Mouse (Mus musculus): ENCODE measurements around the gene Taco1. TPM values are rescaled to one million over a fixed set of nuclear protein-coding genes. Genes with fewer than 3 reads are reported as not detected.

The Taco1 gene
- polyA plus RNA-seq, 1 experiment = 21.3 TPM

GRCm38 (mm10) chr11:106084911-106085561, 19.2 kb downstream of the Taco1 start:
- WGBS = under 1% methylated on average over 61 of the region's 61 CpGs
- DNase-seq = peak; percentile 82

GRCm38 (mm10) chr11:106098223-106098622, 32.4 kb downstream of the Taco1 start:
- no peak overlapping the region for H3K27ac ChIP-seq (ENCODE audit: insufficient read depth, low read depth, low read length)
- TF ChIP-seq CTCF (conservative IDR thresholded peaks at IDR 0.05; ENCODE audit: insufficient read depth, insufficient read length, low read depth, low read length) = no peak
- TF ChIP-seq POLR2A (IDR thresholded peaks at IDR 0.05; ENCODE audit: low read depth, low read length) = no peak
- WGBS = 76% methylated on average over 1 of the region's 1 CpGs

More at GRCm38 (mm10) chr11:106084911-106085561, 19.2 kb downstream of the Taco1 start:
- Histone ChIP-seq H3K4me1 (ENCODE audit: control insufficient read depth, insufficient read depth, low read length) (peaks cover 4% of the 10 kb centered on the region; the same call in 1 of the 2 replicates), H3K27ac (ENCODE audit: insufficient read depth, low read depth, low read length) (peak overlapping the region; percentile 95), H3K27me3 (replicated peaks; ENCODE audit: control insufficient read depth, insufficient read depth, low read length) (no peaks in the 10 kb centered on the region), H3K36me3 (ENCODE audit: control insufficient read depth, insufficient read depth, low read length) (no peaks in the 10 kb centered on the region), H3K4me3 (ENCODE audit: insufficient read depth, low read depth, low read length) (peak overlapping the region; percentile 95)
- TF ChIP-seq POLR2A (IDR thresholded peaks at IDR 0.05; ENCODE audit: low read depth, low read length) = no peak
- TF ChIP-seq CTCF (conservative IDR thresholded peaks at IDR 0.05; ENCODE audit: insufficient read depth, insufficient read length, low read depth, low read length) = no peak

GRCm38 (mm10) chr11:106102866-106103265, 37.0 kb downstream of the Taco1 start:
- DNase-seq = no peak
- no peak overlapping the region for H3K4me3 ChIP-seq (ENCODE audit: insufficient read depth, low read depth, low read length)
- WGBS = 82% methylated on average over 3 of the region's 3 CpGs
- TF ChIP-seq POLR2A (IDR thresholded peaks at IDR 0.05; ENCODE audit: low read depth, low read length) (no peak), CTCF (conservative IDR thresholded peaks at IDR 0.05; ENCODE audit: insufficient read depth, insufficient read length, low read depth, low read length) (no peak)
- no peak overlapping the region for H3K27ac ChIP-seq (ENCODE audit: insufficient read depth, low read depth, low read length)
- H3K27me3 ChIP-seq (replicated peaks; ENCODE audit: control insufficient read depth, insufficient read depth, low read length) = no peaks in the 10 kb centered on the region
- H3K4me1 ChIP-seq (ENCODE audit: control insufficient read depth, insufficient read depth, low read length) = peaks cover 6% of the 10 kb centered on the region; the same call in 1 of the 2 replicates
- peaks cover 3% of the 10 kb centered on the region; the same call in 1 of the 2 replicates for H3K36me3 ChIP-seq (ENCODE audit: control insufficient read depth, insufficient read depth, low read length)

More at GRCm38 (mm10) chr11:106098223-106098622, 32.4 kb downstream of the Taco1 start:
- peak; percentile 38 for DNase-seq
- Histone ChIP-seq H3K27me3 (replicated peaks; ENCODE audit: control insufficient read depth, insufficient read depth, low read length) (no peaks in the 10 kb centered on the region), H3K4me3 (ENCODE audit: insufficient read depth, low read depth, low read length) (no peak overlapping the region), H3K4me1 (ENCODE audit: control insufficient read depth, insufficient read depth, low read length) (peaks cover 9% of the 10 kb centered on the region), H3K36me3 (ENCODE audit: control insufficient read depth, insufficient read depth, low read length) (peaks cover 3% of the 10 kb centered on the region; the same call in 1 of the 2 replicates)

GRCm38 (mm10) chr11:106106047-106106587, 40.3 kb downstream of the Taco1 start:
- Histone ChIP-seq H3K36me3 (ENCODE audit: control insufficient read depth, insufficient read depth, low read length) (peaks cover 1% of the 10 kb centered on the region; the same call in 1 of the 2 replicates), H3K27ac (ENCODE audit: insufficient read depth, low read depth, low read length) (no peak overlapping the region), H3K4me1 (ENCODE audit: control insufficient read depth, insufficient read depth, low read length) (no peaks in the 10 kb centered on the region), H3K27me3 (replicated peaks; ENCODE audit: control insufficient read depth, insufficient read depth, low read length) (no peaks in the 10 kb centered on the region), H3K4me3 (ENCODE audit: insufficient read depth, low read depth, low read length) (no peak overlapping the region)
- DNase-seq = peak; percentile 15
- 75% methylated on average over 8 of the region's 8 CpGs for WGBS
- TF ChIP-seq CTCF (conservative IDR thresholded peaks at IDR 0.05; ENCODE audit: insufficient read depth, insufficient read length, low read depth, low read length) = no peak
- TF ChIP-seq POLR2A (IDR thresholded peaks at IDR 0.05; ENCODE audit: low read depth, low read length) = no peak

GRCm38 (mm10) chr11:106111688-106112087, 45.8 kb downstream of the Taco1 start:
- no peak for DNase-seq
- TF ChIP-seq CTCF (conservative IDR thresholded peaks at IDR 0.05; ENCODE audit: insufficient read depth, insufficient read length, low read depth, low read length) (no peak), POLR2A (IDR thresholded peaks at IDR 0.05; ENCODE audit: low read depth, low read length) (no peak)
- H3K4me1 ChIP-seq (ENCODE audit: control insufficient read depth, insufficient read depth, low read length) = no peaks in the 10 kb centered on the region
- H3K27me3 ChIP-seq (replicated peaks; ENCODE audit: control insufficient read depth, insufficient read depth, low read length) = no peaks in the 10 kb centered on the region
- no peak overlapping the region for H3K4me3 ChIP-seq (ENCODE audit: insufficient read depth, low read depth, low read length)
- peaks cover 5% of the 10 kb centered on the region; the same call in 1 of the 2 replicates for H3K36me3 ChIP-seq (ENCODE audit: control insufficient read depth, insufficient read depth, low read length)
- H3K27ac ChIP-seq (ENCODE audit: insufficient read depth, low read depth, low read length) = no peak overlapping the region

GRCm38 (mm10) chr11:106122221-106122620, 56.4 kb downstream of the Taco1 start:
- 97% methylated on average over 5 of the region's 5 CpGs for WGBS

GRCm38 (mm10) chr11:106122736-106123135, 56.9 kb downstream of the Taco1 start:
- Histone ChIP-seq H3K4me1 (ENCODE audit: control insufficient read depth, insufficient read depth, low read length) (no peaks in the 10 kb centered on the region), H3K4me3 (ENCODE audit: insufficient read depth, low read depth, low read length) (no peak overlapping the region), H3K36me3 (ENCODE audit: control insufficient read depth, insufficient read depth, low read length) (peaks cover 7% of the 10 kb centered on the region; the same call in 1 of the 2 replicates), H3K27me3 (replicated peaks; ENCODE audit: control insufficient read depth, insufficient read depth, low read length) (no peaks in the 10 kb centered on the region), H3K27ac (ENCODE audit: insufficient read depth, low read depth, low read length) (no peak overlapping the region)
- WGBS = 61% methylated on average over 3 of the region's 3 CpGs
- peak; percentile 65 for DNase-seq
- no peak for TF ChIP-seq POLR2A (IDR thresholded peaks at IDR 0.05; ENCODE audit: low read depth, low read length)
- no peak for TF ChIP-seq CTCF (conservative IDR thresholded peaks at IDR 0.05; ENCODE audit: insufficient read depth, insufficient read length, low read depth, low read length)

More at GRCm38 (mm10) chr11:106122221-106122620, 56.4 kb downstream of the Taco1 start:
- no peaks in the 10 kb centered on the region for H3K4me1 ChIP-seq (ENCODE audit: control insufficient read depth, insufficient read depth, low read length)
- peaks cover 10% of the 10 kb centered on the region; the same call in 1 of the 2 replicates for H3K36me3 ChIP-seq (ENCODE audit: control insufficient read depth, insufficient read depth, low read length)
- DNase-seq = no peak
- no peak overlapping the region for H3K27ac ChIP-seq (ENCODE audit: insufficient read depth, low read depth, low read length)
- TF ChIP-seq CTCF (conservative IDR thresholded peaks at IDR 0.05; ENCODE audit: insufficient read depth, insufficient read length, low read depth, low read length) (no peak), POLR2A (IDR thresholded peaks at IDR 0.05; ENCODE audit: low read depth, low read length) (no peak)
- H3K4me3 ChIP-seq (ENCODE audit: insufficient read depth, low read depth, low read length) = no peak overlapping the region
- H3K27me3 ChIP-seq (replicated peaks; ENCODE audit: control insufficient read depth, insufficient read depth, low read length) = no peaks in the 10 kb centered on the region

Other genes starting within 250 kb of the Taco1 start
- gene Cyb561, start 112.7 kb upstream of the Taco1 start, polyA plus RNA-seq (2012; rRNA removed) = 31.1 and 32.2 TPM in 2 replicates
- gene Ace, start 98.1 kb upstream of the Taco1 start, polyA plus RNA-seq (2012; rRNA removed) = 68.0 and 132 TPM in 2 replicates
- 0.06 and 0.07 TPM in 2 replicates for gene Ace3, start 71.4 kb upstream of the Taco1 start, polyA plus RNA-seq (2012; rRNA removed)
- gene Kcnh6, start 57.9 kb upstream of the Taco1 start, polyA plus RNA-seq (2012; rRNA removed) = 0.04 and 0.06 TPM in 2 replicates
- gene Dcaf7, start 29.2 kb upstream of the Taco1 start, polyA plus RNA-seq (2012; rRNA removed) = 34.1 and 37.7 TPM in 2 replicates
- 27.8 and 31.6 TPM in 2 replicates for gene Map3k3, start 18.6 kb downstream of the Taco1 start, polyA plus RNA-seq (2012; rRNA removed)
- gene Gm10840, start 94.8 kb downstream of the Taco1 start, polyA plus RNA-seq (2012; rRNA removed) = not detected in 2 replicates
- 27.8 and 48.3 TPM in 2 replicates for gene Limd2, start 94.8 kb downstream of the Taco1 start, polyA plus RNA-seq (2012; rRNA removed)
- 28.4 and 28.5 TPM in 2 replicates for gene Strada, start 136.1 kb downstream of the Taco1 start, polyA plus RNA-seq (2012; rRNA removed)
- 14.0 and 20.6 TPM in 2 replicates for gene Ccdc47, start 150.3 kb downstream of the Taco1 start, polyA plus RNA-seq (2012; rRNA removed)
- gene Ddx42, start 150.9 kb downstream of the Taco1 start, polyA plus RNA-seq (2012; rRNA removed) = 8.3 and 10.0 TPM in 2 replicates
- gene Ftsj3, start 190.0 kb downstream of the Taco1 start, polyA plus RNA-seq (2012; rRNA removed) = 11.7 TPM in 2 replicates
- 52.5 and 66.9 TPM in 2 replicates for gene Psmc5, start 190.1 kb downstream of the Taco1 start, polyA plus RNA-seq (2012; rRNA removed)
- 70.0 and 77.9 TPM in 2 replicates for gene Smarcd2, start 206.9 kb downstream of the Taco1 start, polyA plus RNA-seq (2012; rRNA removed)
- gene Tcam1, start 210.6 kb downstream of the Taco1 start, polyA plus RNA-seq (2012; rRNA removed) = 0.02 and 0.03 TPM in 2 replicates
- gene Gh, start 235.8 kb downstream of the Taco1 start, polyA plus RNA-seq (2012; rRNA removed) = 0.16 TPM in 1 of 2 replicates, not detected in the other
- 2.7 and 17.9 TPM in 2 replicates for gene Cd79b, start 248.7 kb downstream of the Taco1 start, polyA plus RNA-seq (2012; rRNA removed)